Mouse (Mus musculus) kidney, embryonic 14.5 days (tissue): Measurements from ENCODE around the gene BC052040. TPM values are rescaled to one million over a fixed set of nuclear protein-coding genes. Genes with fewer than 3 reads are reported as not detected.
A peak's percentile ranks its signal among the peaks of the same experiment; 100 is the strongest.

Experiments
- ATAC-seq: fragments of 200-750 bp; cut with Nextera tagmentation; 2 replicates; pipeline ENCODE4 v1.8.0; 2017; ENCODE audit warnings: moderate number of reproducible peaks, mild to moderate bottlenecking, moderate TSS enrichment, moderate library complexity; ENCODE audit not compliant: low FRiP score, low TSS enrichment
- H3K27ac ChIP-seq: fragments of 300-500 bp; sonication (generic); 2 replicates; pipeline ENCODE4 v1.5.1; 2014; ENCODE audit warnings: low read depth, mild to moderate bottlenecking, low read length, moderate library complexity, mixed read lengths
- H3K27me3 ChIP-seq: fragments of 300-500 bp; sonication (generic); 2 replicates; pipeline ENCODE4 v1.6.1; 2014; ENCODE audit warnings: mild to moderate bottlenecking, low read length; ENCODE audit not compliant: control insufficient read depth, insufficient read depth
- H3K36me3 ChIP-seq: fragments of 300-500 bp; sonication (generic); 2 replicates; pipeline ENCODE4 v1.6.1; 2014; ENCODE audit warnings: low read length, mixed read lengths; ENCODE audit not compliant: control insufficient read depth, insufficient read depth
- H3K4me1 ChIP-seq: fragments of 300-500 bp; sonication (generic); 2 replicates; pipeline ENCODE4 v1.6.1; 2014; ENCODE audit warnings: low read length, mixed read lengths; ENCODE audit not compliant: control insufficient read depth, insufficient read depth
- H3K4me2 ChIP-seq: fragments of 300-500 bp; sonication (generic); replicated peaks from 2 replicates; pipeline ENCODE4 v1.6.1; 2014; ENCODE audit warnings: low read depth, mild to moderate bottlenecking, low read length
- H3K4me3 ChIP-seq: fragments of 300-500 bp; sonication (generic); 2 replicates; pipeline ENCODE4 v1.5.1; 2014; ENCODE audit warnings: mild to moderate bottlenecking, low read length
- H3K9ac ChIP-seq: fragments of 300-500 bp; sonication (generic); 2 replicates; pipeline ENCODE4 v1.6.1; 2014; ENCODE audit warnings: low read depth, mild to moderate bottlenecking, low read length, moderate library complexity
- H3K9me3 ChIP-seq: fragments of 300-500 bp; sonication (generic); 2 replicates; pipeline ENCODE4 v1.6.1; 2016; ENCODE audit warnings: low read length; ENCODE audit not compliant: control insufficient read depth
- WGBS: fragments of 180-500 bp; shearing (Covaris S2); extraction: QIAGEN DNeasy Blood & Tissue Kit; methylation state at CpG from one replicate; pipeline ENCODE4 v1.1.7; 2014; 5-methylcytosine and 5-hydroxymethylcytosine counted together
- polyA plus RNA-seq: library from polyadenylated mRNA; unstranded; fragments of >200 nt; fragmentation: Nextera tagmentation; extraction: Ambion mirVana; gene quantifications from 2 replicates; pipeline ENCODE4 v1.2.1, GENCODE M21; 2014

BC052040 gene
- polyA plus RNA-seq, 1 experiment from 2014 or later = 16.2 TPM

DNA sequence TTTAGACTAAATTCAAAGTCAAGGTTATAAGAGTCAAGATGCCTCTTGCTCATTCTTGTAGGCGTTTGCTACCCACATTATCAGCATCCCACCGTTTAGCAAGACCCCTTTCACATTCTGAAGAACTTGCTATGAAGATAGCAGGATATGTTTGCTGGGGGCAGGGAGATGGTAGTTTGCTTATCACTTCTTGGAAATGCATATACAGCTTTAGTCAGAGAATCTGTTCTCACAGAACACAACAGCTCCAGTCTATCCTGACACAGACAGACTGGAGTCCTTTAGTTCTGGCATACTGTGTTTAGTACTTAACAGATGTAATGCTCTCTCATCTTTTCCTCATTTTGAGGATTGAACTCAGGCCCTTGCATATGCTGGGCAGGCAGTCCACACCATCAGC is 28.6 kb downstream of the BC052040 start:
- Histone ChIP-seq H3K4me1 (no peaks in the 10 kb centered on the region), H3K36me3 (no peaks in the 10 kb centered on the region), H3K4me2 (no peak overlapping the region), H3K4me3 (no peak overlapping the region), H3K27ac (no peak overlapping the region), H3K9ac (no peak overlapping the region), H3K27me3 (no peaks in the 10 kb centered on the region), H3K9me3 (no peaks in the 10 kb centered on the region)
- 84% methylated on average over 2 of the region's 2 CpGs for WGBS
- ATAC-seq = no peak

DNA sequence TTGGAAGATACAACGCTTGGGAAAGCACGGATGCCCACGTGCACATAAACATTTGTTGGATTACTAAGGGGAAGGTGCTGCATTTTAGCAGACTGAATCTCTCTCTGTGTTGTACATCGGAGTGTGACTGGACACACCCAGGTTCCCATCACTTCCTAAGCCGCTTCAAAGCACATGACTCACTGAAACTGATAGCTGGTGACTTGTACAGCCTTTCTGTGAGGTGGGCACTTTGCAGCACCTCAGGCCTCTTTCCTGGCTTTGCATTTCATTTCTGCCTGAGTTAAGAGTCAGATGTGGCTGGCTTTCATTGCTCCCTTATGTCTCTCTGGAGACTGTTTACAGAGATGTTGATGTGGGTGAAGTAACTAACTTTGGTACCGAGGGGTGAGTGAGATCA is 29.0 kb downstream of the BC052040 start:
- ATAC-seq = no peak
- Histone ChIP-seq H3K4me3 (no peak overlapping the region), H3K4me1 (no peaks in the 10 kb centered on the region), H3K27me3 (no peaks in the 10 kb centered on the region), H3K9me3 (no peaks in the 10 kb centered on the region), H3K9ac (no peak overlapping the region), H3K36me3 (no peaks in the 10 kb centered on the region), H3K27ac (no peak overlapping the region), H3K4me2 (no peak overlapping the region)
- WGBS = 86% methylated on average over 6 of the region's 6 CpGs

DNA sequence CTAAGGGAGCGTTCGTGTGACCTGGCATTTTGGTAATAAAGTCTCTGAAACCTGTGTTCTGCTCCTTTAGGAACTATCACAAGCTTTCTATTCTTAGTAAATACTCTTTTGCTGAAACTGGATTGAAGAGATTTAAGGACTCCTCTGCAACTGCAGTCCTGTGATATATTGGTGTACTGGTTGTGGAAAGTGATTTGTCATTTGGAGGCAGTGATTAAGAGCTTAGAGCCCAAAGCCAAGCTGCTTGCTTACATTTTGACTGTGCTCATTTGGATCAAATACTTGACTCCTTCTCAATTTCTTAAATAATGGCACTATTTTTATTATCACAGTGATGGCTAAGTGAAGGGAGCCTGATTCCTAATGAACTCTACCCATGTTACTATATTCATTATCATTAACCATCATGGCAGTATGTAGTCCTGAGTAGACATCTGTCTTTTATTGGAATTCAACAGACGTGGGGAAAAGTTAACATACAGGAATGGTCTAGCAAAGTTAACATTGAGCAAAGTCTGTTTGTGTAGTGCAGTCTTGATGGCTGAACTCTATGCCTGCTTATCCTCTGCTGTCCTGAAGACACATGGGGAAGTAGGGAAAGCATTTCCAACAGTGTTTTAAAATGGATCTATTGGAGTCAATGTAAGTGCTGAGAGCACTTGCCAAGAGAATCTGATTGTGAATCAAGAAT is 32.5 kb downstream of the BC052040 start:
- no peaks in the 10 kb centered on the region for H3K4me1 ChIP-seq
- ATAC-seq = no peak
- WGBS = 69% methylated on average over 3 of the region's 3 CpGs
- H3K4me2 ChIP-seq = no peak overlapping the region
- H3K9ac ChIP-seq = no peak overlapping the region
- no peaks in the 10 kb centered on the region for H3K27me3 ChIP-seq
- no peak overlapping the region for H3K27ac ChIP-seq
- no peak overlapping the region for H3K4me3 ChIP-seq
- H3K36me3 ChIP-seq = no peaks in the 10 kb centered on the region
- H3K9me3 ChIP-seq = no peaks in the 10 kb centered on the region

DNA sequence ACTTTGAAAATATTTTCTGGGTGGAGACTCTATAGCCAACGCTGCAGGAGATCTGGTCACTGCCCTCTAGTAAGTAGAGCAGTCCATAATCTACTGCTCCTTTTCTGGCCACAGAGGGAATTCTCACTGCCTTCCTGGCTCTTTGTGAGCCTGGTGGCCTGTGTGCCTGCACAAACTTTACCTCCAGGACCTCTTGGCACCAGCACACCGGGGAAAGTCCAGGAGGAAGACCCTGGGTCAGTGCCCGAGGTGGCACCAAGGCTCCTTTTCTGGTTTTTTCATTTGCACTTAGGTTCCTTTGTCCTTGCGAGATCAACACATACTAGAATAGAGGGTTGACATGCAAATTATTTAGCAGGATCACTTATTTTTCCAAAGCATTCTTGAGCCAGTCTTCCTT is 47.0 kb downstream of the BC052040 start:
- 94% methylated on average over 4 of the region's 4 CpGs for WGBS
- H3K36me3 ChIP-seq = no peaks in the 10 kb centered on the region
- no peaks in the 10 kb centered on the region for H3K27me3 ChIP-seq
- no peak overlapping the region for H3K4me2 ChIP-seq
- H3K4me1 ChIP-seq = 0 out of 2 replicates have a peak, but pooled peaks cover 6% of the 10 kb centered on the region
- no peaks in the 10 kb centered on the region for H3K9me3 ChIP-seq
- no peak overlapping the region for H3K4me3 ChIP-seq
- no peak for ATAC-seq
- no peak overlapping the region for H3K27ac ChIP-seq
- H3K9ac ChIP-seq = no peak overlapping the region

DNA sequence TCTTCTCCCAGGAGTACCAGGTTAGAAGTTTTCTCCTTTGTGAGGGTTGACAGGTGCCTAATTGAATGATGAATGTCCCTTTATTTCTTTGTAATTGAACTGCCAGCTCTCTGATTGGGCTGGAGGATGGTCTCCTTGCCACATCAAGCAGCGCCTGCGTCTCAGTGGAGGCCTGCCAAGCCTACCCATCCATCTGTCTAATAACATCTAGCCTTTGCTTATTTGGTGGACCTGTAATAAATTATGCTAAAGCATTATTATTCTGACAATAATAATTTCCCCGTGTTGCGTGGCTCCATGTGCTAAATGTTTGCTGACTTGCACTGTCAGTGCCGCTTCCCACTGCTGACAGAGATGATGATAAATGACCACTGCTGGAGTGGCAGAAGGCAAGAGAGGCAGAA is 49.5 kb downstream of the BC052040 start:
- Histone ChIP-seq H3K4me1 (0 out of 2 replicates have a peak, but pooled peaks cover 6% of the 10 kb centered on the region), H3K9ac (no peak overlapping the region), H3K27ac (no peak overlapping the region), H3K36me3 (peaks cover 8% of the 10 kb centered on the region), H3K9me3 (no peaks in the 10 kb centered on the region), H3K4me2 (no peak overlapping the region), H3K27me3 (no peaks in the 10 kb centered on the region), H3K4me3 (no peak overlapping the region)
- no peak for ATAC-seq
- 61% methylated on average over 5 of the region's 5 CpGs for WGBS

DNA sequence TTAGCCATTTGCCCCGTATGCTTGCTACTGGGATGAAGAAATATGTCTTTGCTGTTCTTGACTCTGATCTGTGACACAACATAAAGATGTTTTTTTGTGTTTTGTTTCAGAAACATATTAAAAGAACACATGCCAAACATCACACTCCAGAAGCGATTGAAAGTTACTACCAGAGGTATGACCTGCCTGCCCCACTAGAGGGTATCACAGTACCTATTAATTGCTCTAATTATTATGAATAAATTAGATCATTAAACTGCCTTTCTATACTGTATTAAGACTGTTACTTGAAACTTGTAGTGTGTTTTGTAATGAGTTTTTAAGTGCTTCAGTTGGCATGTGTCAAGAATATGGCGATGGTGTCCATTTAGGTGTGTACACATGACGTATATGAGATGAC is 50.3 kb downstream of the BC052040 start:
- WGBS = 82% methylated on average over 4 of the region's 4 CpGs
- ATAC-seq = no peak
- no peaks in the 10 kb centered on the region for H3K9me3 ChIP-seq
- no peak overlapping the region for H3K27ac ChIP-seq
- no peak overlapping the region for H3K9ac ChIP-seq
- no peak overlapping the region for H3K4me3 ChIP-seq
- H3K36me3 ChIP-seq = peaks cover 8% of the 10 kb centered on the region
- no peaks in the 10 kb centered on the region for H3K27me3 ChIP-seq
- no peak overlapping the region for H3K4me2 ChIP-seq
- 0 out of 2 replicates have a peak, but pooled peaks cover 6% of the 10 kb centered on the region for H3K4me1 ChIP-seq

DNA sequence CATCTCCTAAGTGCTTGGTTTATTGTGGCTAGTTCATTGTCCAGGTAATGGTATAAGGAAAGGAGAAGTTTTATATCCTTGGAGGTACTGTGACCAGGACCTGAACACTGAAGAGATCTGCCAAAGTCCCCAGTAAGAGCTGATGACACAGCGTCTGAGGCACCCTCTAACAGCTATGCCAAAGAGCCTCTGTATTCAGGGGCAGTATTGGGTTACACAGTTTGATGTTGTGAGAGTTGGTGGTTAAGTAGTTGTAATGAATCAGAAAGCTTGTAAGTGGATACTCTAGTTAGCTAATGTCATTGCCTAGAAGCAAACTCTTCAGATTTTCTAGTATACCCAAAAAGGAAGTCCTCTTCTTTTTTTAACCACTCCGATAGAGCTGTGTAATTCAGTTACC is 68.7 kb downstream of the BC052040 start:
- Histone ChIP-seq H3K4me3 (no peak overlapping the region), H3K9ac (no peak overlapping the region), H3K4me1 (no peaks in the 10 kb centered on the region), H3K27me3 (no peaks in the 10 kb centered on the region), H3K36me3 (no peaks in the 10 kb centered on the region), H3K27ac (no peak overlapping the region; the same call in 1 of the 2 replicates), H3K4me2 (no peak overlapping the region), H3K9me3 (no peaks in the 10 kb centered on the region)
- WGBS = 53% methylated on average over 2 of the region's 2 CpGs
- peak; percentile 73; the same call in 1 of the 2 replicates for ATAC-seq

DNA sequence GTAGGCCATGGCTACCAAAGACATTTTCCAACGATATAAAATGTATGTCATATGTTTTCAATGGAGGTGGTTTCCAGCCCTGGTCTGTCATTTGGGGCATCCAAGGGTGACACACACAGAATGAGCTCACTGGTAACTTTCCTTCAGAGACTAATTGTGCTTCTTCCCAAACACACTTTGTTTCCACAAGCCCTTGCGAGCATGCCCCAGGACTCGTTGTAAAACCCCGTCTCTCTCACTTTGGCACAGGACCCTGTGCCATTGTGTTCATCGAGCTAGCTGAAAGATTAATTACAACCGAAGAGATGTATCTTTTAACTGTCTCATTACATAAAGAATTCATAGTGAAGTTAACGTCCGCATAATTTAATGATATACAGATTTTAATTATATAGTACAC is 78.2 kb downstream of the BC052040 start:
- Histone ChIP-seq H3K27ac (peak overlapping the region; percentile 30; the same call in 1 of the 2 replicates), H3K4me3 (no peak overlapping the region), H3K4me2 (no peak overlapping the region), H3K9me3 (no peaks in the 10 kb centered on the region), H3K4me1 (peaks cover 7% of the 10 kb centered on the region; the same call in 1 of the 2 replicates), H3K27me3 (no peaks in the 10 kb centered on the region), H3K9ac (no peak overlapping the region), H3K36me3 (no peaks in the 10 kb centered on the region)
- WGBS = 68% methylated on average over 8 of the region's 8 CpGs
- ATAC-seq = no peak

DNA sequence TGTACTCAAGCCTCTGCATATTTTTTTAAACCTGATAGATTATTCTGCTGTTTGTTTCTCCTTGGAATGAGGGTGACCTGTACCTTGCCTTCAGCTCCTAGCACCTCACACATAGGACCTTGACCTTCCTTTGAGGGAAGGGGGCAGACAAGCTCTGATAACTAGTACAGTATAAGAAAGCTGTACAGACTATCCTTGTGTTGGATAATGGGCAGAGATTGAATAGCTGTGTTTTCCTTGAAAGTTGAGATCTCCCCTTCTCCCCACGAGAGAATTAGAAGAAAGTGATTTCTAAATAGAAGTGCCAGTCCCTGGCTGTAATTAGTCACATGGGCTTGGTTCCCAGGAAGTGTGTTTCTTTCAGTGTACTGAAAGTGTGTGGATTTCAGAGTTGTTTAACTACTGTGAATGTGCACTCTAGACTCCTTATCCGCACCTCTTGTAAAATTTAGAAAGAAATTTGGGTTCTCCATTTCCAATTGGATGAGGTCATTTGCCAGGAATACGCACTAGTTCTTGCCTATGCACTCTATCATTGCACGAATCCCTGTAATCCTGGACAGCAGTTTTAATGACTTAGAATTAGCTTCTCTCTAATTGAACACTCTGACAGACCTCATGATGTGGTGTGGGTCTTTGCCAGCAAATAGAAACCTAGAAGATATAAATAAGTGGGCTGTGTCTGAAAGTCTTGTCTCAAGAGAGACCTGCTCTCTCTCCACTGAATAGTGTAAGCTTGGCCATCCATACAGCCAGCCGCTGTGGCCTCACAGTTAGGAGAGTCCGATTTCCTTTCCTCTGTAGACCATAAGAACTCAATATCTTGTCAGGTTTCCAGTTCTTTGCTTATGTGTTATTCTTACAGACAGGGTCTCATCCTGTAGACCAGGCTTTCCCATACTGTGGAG is 79.0 kb downstream of the BC052040 start:
- no peak for ATAC-seq
- WGBS = 71% methylated on average over 6 of the region's 6 CpGs
- H3K9ac ChIP-seq = no peak overlapping the region

More for the DNA sequence above, 79.0 kb downstream of the BC052040 start:
- no peaks in the 10 kb centered on the region for H3K36me3 ChIP-seq
- no peak overlapping the region for H3K4me2 ChIP-seq
- H3K4me3 ChIP-seq = no peak overlapping the region
- H3K27ac ChIP-seq = no peak overlapping the region
- no peaks in the 10 kb centered on the region for H3K9me3 ChIP-seq
- H3K4me1 ChIP-seq = peaks cover 7% of the 10 kb centered on the region; the same call in 1 of the 2 replicates
- no peaks in the 10 kb centered on the region for H3K27me3 ChIP-seq
